Mouse (Mus musculus) liver, adult 2 months (tissue): Measurements from ENCODE around the gene N4bp2. TPM values are rescaled to one million over a fixed set of nuclear protein-coding genes. Genes with fewer than 3 reads are reported as not detected.

Experiments
- DNase-seq: peaks from one replicate; pipeline ENCODE4 v3.0.0-alpha.2; 2011; ENCODE audit warnings: low read depth, low spot score; ENCODE audit errors: extremely low read depth
- H3K27ac ChIP-seq: fragments of 200-500 bp; replicated peaks from 2 replicates; pipeline ENCODE4 v1.5.1; 2012; ENCODE audit warnings: low read depth, mild to moderate bottlenecking, control low read depth, inconsistent platforms, low read length; ENCODE audit not compliant: insufficient read depth
- H3K27me3 ChIP-seq: fragments of 200-500 bp; 2 replicates; pipeline ENCODE4 v1.6.1; 2012; ENCODE audit warnings: mild to moderate bottlenecking, moderate library complexity, low read length, inconsistent platforms; ENCODE audit not compliant: control insufficient read depth, insufficient read depth
- H3K36me3 ChIP-seq: fragments of 200-500 bp; 2 replicates; pipeline ENCODE4 v1.6.1; 2012; ENCODE audit warnings: low read length, inconsistent platforms; ENCODE audit not compliant: control insufficient read depth, insufficient read depth
- H3K4me1 ChIP-seq: fragments of 200-500 bp; 2 replicates; pipeline ENCODE4 v1.6.1; 2011; ENCODE audit warnings: low read length; ENCODE audit not compliant: control insufficient read depth, insufficient read depth
- H3K4me3 ChIP-seq: fragments of 200-500 bp; 2 replicates; pipeline ENCODE4 v1.5.1; 2011; ENCODE audit warnings: low read depth, mild to moderate bottlenecking, control low read depth, low read length, moderate library complexity; ENCODE audit not compliant: insufficient read depth
- H3K79me2 ChIP-seq: fragments of 200-500 bp; 2 replicates; pipeline ENCODE4 v1.6.1; 2012; ENCODE audit warnings: inconsistent platforms, mild to moderate bottlenecking, low read length, moderate library complexity; ENCODE audit not compliant: control insufficient read depth, insufficient read depth
- H3K9ac ChIP-seq: fragments of 200-500 bp; 2 replicates; pipeline ENCODE4 v1.6.1; 2012; ENCODE audit warnings: low read depth, mild to moderate bottlenecking, control low read depth, inconsistent platforms, low read length
- CTCF ChIP-seq: fragments of 200-500 bp; IDR thresholded peaks from 2 replicates; pipeline ENCODE4 v1.5.1; 2011; ENCODE audit warnings: low read depth, low read length, control low read depth
- POLR2A ChIP-seq: fragments of 200-500 bp; IDR thresholded peaks from 2 replicates; pipeline ENCODE4 v1.6.1; 2011; ENCODE audit warnings: low read length, control low read depth; ENCODE audit not compliant: insufficient read depth; ENCODE audit errors: extremely low read depth
- WGBS: fragments of 180-500 bp; shearing (Covaris S2); methylation state at CpG from one replicate; pipeline ENCODE4 v1.1.7; 2018; 5-methylcytosine and 5-hydroxymethylcytosine counted together
- polyA plus RNA-seq: library from polyadenylated mRNA; depleted of rRNA; stranded (reverse); fragments of >200 nt; gene quantifications from 2 replicates; pipeline ENCODE4 v1.2.3, GENCODE M21; 2012
- total RNA-seq: library from RNA; depleted of rRNA; stranded (reverse); fragments of >200 nt; gene quantifications from 2 replicates; pipeline ENCODE4 v1.2.3, GENCODE M21; 2014

N4bp2 gene
- total and polyA plus RNA-seq, 2 experiments: 4.1 to 21.7 TPM

DNA sequence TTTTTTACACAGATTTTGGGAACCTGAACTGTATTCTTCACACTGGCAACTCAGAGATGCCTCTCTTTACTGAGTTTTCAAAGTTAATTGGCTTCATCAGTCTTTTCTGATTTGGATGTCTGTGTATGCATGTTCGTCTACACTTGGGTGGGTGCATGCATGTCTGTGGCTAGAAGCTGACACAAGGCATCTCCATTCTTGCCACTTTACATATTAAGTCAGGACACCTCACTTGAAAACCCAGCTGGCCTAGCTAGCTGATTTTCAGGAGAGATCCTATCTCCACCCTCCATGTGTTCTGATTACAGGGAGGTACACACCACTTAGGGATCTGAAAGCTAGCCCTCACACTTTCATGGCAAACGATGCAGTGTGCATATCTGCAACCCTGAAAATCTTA is 2.7 kb upstream of the N4bp2 start:
- no peak for DNase-seq
- TF ChIP-seq POLR2A (no peak), CTCF (no peak)
- Histone ChIP-seq H3K4me3 (no peak overlapping the region), H3K27ac (no peak overlapping the region), H3K36me3 (no peaks in the 10 kb centered on the region), H3K9ac (no peak overlapping the region), H3K79me2 (peaks cover 2% of the 10 kb centered on the region; the same call in 1 of the 2 replicates), H3K27me3 (no peaks in the 10 kb centered on the region), H3K4me1 (peaks cover 12% of the 10 kb centered on the region)
- WGBS: 70% methylated on average over 2 of the region's 2 CpGs

DNA sequence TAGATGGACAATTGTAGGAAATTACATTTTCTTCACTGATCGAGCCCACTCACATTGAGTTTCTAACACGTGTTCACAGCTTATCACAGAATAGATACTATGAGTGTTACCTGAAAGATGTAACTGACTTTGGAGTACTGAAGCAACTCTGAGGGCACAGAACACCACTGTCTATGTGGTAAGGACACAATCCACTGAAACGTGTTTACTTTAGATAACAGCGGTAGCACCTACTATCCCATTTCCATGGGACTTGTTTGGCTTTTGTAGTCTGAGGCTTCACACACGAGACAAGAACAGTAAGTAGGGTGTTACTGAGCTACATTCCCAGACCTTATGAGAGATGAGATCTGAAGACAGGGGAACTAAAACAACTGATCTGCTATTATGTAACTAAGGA is 2.3 kb upstream of the N4bp2 start:
- no peak for TF ChIP-seq POLR2A
- no peak for TF ChIP-seq CTCF
- WGBS: 24% methylated on average over 5 of the region's 5 CpGs
- Histone ChIP-seq H3K27me3 (no peaks in the 10 kb centered on the region), H3K4me1 (peaks cover 9% of the 10 kb centered on the region; the same call in 1 of the 2 replicates), H3K4me3 (no peak overlapping the region), H3K36me3 (no peaks in the 10 kb centered on the region), H3K9ac (no peak overlapping the region), H3K27ac (no peak overlapping the region), H3K79me2 (peaks cover 2% of the 10 kb centered on the region; the same call in 1 of the 2 replicates)
- peak; percentile 84 for DNase-seq

DNA sequence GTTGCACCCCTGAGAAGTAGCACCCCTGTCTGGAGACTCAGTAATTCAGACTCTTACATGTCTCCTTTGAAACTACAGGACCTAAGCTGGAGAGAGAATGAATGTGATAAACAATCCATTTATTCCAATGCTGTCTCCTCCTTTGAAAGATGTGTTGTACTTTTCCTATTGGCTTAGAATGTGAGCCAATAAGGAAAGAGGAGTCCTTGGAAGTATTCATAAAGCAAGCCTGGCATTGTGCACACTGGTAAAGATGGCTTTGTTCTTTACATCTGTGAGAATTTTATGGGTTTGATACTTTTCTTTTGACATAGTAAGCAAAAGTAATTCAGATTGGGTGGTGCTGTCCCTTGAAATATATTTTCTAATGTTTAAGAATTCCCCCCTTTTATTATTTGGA is 1.4 kb upstream of the N4bp2 start:
- no peak for DNase-seq
- TF ChIP-seq POLR2A: no peak
- no peak for TF ChIP-seq CTCF
- H3K27me3 ChIP-seq: no peaks in the 10 kb centered on the region
- no peak overlapping the region for H3K9ac ChIP-seq
- H3K4me3 ChIP-seq: no peak overlapping the region
- peaks cover 2% of the 10 kb centered on the region; the same call in 1 of the 2 replicates for H3K79me2 ChIP-seq
- H3K36me3 ChIP-seq: no peaks in the 10 kb centered on the region
- peaks cover 9% of the 10 kb centered on the region; the same call in 1 of the 2 replicates for H3K4me1 ChIP-seq
- H3K27ac ChIP-seq: no peak overlapping the region

DNA sequence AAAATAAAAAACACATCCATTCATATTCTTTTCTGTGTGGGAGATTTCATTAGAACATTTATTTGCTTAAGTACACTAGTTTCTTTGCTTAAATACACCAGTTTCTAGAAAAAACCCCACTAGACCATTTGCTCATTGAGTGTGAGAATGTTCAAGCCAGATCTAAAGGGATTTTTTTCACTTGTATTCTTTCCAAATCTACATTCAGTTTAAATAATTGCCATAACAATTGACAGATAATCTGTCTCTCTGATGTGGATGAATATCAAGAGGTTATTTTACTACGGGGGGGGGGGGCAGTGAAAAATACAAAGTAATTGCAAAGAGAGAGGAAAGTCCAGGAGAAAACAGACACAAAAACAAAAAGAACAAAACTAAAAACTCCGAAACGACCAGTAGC is 635 bp upstream of the N4bp2 start:
- Histone ChIP-seq H3K36me3 (no peaks in the 10 kb centered on the region), H3K9ac (no peak overlapping the region), H3K79me2 (peaks cover 2% of the 10 kb centered on the region; the same call in 1 of the 2 replicates), H3K27me3 (no peaks in the 10 kb centered on the region), H3K4me3 (peak overlapping the region; percentile 42; the same call in 1 of the 2 replicates), H3K27ac (no peak overlapping the region), H3K4me1 (peaks cover 9% of the 10 kb centered on the region; the same call in 1 of the 2 replicates)
- 1% methylated on average over 3 of the region's 3 CpGs for WGBS
- no peak for DNase-seq
- no peak for TF ChIP-seq POLR2A

DNA sequence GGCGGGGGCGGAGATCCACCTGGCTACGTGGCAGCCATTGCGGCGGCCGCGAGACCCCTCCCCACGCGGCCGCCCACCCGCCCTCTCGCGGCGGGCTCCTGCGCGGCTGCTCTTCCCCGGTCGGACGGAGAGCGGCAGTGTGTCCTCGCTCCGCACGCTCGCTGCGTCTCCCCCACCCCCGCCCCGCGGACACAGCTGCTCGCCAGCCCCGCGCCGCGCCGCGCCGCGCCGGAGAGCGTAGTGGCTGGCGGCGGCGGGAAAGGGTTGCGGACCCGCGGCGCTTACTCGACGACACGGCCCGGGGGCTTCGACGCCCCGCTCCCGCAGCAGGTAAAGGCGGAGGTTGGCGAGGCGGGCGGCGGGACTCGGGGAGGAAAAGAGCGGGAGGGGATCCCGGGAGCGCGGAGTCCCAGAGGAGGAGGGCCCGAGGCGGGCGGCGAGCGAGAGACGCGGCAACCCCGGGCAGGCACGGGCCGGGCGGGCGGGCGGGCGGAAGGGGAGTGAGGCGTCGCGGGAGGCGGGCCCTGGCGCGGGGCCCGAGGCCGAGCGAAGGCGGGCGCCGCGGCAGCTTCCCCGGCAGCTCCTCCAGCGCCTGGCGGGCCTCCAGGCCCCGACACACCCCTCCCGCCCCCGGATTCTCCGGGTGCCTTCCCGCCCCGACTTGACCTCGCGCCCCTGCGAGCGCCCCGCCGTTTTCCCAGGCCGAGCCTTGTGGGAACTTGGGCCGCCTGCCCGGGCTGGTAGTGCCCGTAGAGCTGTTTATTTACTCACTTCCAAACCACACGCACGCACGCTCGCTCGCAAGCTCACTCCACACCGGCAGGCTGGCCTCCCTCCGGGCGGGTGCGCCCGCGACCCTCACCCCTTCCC is 830 bp downstream of the N4bp2 start:
- Histone ChIP-seq H3K9ac (peak overlapping the region; percentile 100), H3K79me2 (peaks cover 2% of the 10 kb centered on the region; the same call in 1 of the 2 replicates), H3K4me3 (peak overlapping the region; percentile 69), H3K27me3 (no peaks in the 10 kb centered on the region), H3K27ac (peak overlapping the region; percentile 100), H3K4me1 (peaks cover 9% of the 10 kb centered on the region; the same call in 1 of the 2 replicates), H3K36me3 (no peaks in the 10 kb centered on the region)
- peak; percentile 78 for DNase-seq
- whole genome bisulfite sequencing: under 1% methylated on average over 98 of the region's 121 CpGs
- peak; percentile 51; the same call in 1 of the 2 replicates for TF ChIP-seq POLR2A
- TF ChIP-seq CTCF: peak; percentile 60
